Mouse (Mus musculus): ENCODE results near the gene Ifna6. TPM values are rescaled to one million over a fixed set of nuclear protein-coding genes. Genes with fewer than 3 reads are reported as not detected.

Gene Ifna6
- polyA plus RNA-seq, 1 experiment from 2014 or later = not detected

DNA sequence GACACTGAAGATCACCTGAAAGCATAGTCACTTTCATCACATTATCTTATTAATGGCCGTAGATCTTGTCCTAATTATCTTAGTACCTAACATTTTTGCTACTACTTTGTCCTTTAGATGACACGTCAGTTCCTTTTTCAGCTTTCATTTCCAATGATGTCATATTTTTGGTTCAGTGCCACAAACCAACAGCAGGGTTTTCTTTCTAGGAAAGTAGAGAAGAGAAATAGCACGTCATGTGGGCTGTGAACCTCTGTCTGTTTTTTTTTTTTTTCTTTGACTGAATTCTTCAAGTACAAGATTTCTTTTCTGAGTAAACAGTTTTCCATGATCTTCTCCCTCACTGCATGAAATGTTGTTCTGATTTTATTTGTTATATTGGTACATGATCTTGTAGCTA, 12.8 kb downstream of the Ifna6 start:
- Histone ChIP-seq H3K27me3 (ENCODE audit: control insufficient read depth, insufficient read depth, low read length) (no peaks in the 10 kb centered on the region), H3K4me3 (ENCODE audit: low read depth, low read length) (no peak overlapping the region), H3K9me3 (ENCODE audit: control insufficient read depth, low read length) (no peaks in the 10 kb centered on the region), H3K36me3 (ENCODE audit: control insufficient read depth, insufficient read depth, low read length) (no peaks in the 10 kb centered on the region), H3K4me2 (replicated peaks; ENCODE audit: low read depth) (no peak overlapping the region), H3K9ac (ENCODE audit: low read length) (no peak overlapping the region), H3K27ac (replicated peaks) (no peak overlapping the region), H3K4me1 (replicated peaks; ENCODE audit: control insufficient read depth, insufficient read depth) (no peaks in the 10 kb centered on the region)
- DNase-seq (ENCODE audit: low spot score) (no peak), ATAC-seq (ENCODE audit: low FRiP score, low TSS enrichment) (no peak)
- TF ChIP-seq EP300 (optimal IDR thresholded peaks at IDR 0.05) = no peak
- no peak for TF ChIP-seq CTCF (IDR thresholded peaks at IDR 0.05; ENCODE audit: low read depth)
- WGBS = 62% methylated on average over 3 of the region's 3 CpGs

- TF ChIP-seq EP300 (optimal IDR thresholded peaks at IDR 0.05) (no peak), CTCF (IDR thresholded peaks at IDR 0.05; ENCODE audit: low read depth) (no peak)
- Histone ChIP-seq H3K4me2 (replicated peaks; ENCODE audit: low read depth) (no peak within 1 kb of the TSS), H3K36me3 (ENCODE audit: control insufficient read depth, insufficient read depth, low read length) (no peaks in the 10 kb centered on the region), H3K4me1 (replicated peaks; ENCODE audit: control insufficient read depth, insufficient read depth) (no peaks in the 10 kb centered on the region), H3K27ac (replicated peaks) (no peak within 1 kb of the TSS), H3K27me3 (ENCODE audit: control insufficient read depth, insufficient read depth, low read length) (no peaks in the 10 kb centered on the region), H3K4me3 (ENCODE audit: low read depth, low read length) (no peak within 1 kb of the TSS), H3K9ac (ENCODE audit: low read length) (no peak within 1 kb of the TSS), H3K9me3 (ENCODE audit: control insufficient read depth, low read length) (no peaks in the 10 kb centered on the region)
- DNase-seq (ENCODE audit: low spot score) = no peak
- ATAC-seq (ENCODE audit: low FRiP score, low TSS enrichment) = no peak
- WGBS = 57% methylated on average over 2 of the region's 2 CpGs
Observed at GRCm38 (mm10) chr4:88841438-88841911, 14.3 kb downstream of the Ifna6 start, which contains the start of gene Ifna4. TSS of gene Ifna4 (plus strand) at chr4:88841861.

DNA sequence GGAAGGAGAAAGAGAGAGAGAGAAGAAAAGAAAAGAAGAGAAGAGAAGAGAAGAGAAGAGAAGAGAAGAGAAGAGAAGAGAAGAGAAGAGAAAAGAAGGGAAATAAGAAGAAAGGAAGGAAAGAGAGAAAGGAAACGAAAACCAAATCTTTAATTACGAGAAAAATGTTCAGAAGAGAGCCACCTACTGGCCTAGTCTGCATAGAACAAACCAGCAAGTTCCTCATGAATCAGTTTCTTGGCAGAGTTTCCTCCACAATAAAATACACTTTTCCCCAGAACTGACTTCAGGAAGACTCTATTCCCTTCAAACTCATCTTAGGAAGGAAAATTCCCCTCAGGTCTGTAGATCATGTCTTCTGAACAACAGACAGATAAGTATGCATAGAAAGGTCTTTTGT, 18.1 kb downstream of the Ifna6 start:
- Histone ChIP-seq H3K27ac (replicated peaks) (no peak overlapping the region), H3K36me3 (ENCODE audit: control insufficient read depth, insufficient read depth, low read length) (no peaks in the 10 kb centered on the region), H3K27me3 (ENCODE audit: control insufficient read depth, insufficient read depth, low read length) (no peaks in the 10 kb centered on the region), H3K9ac (ENCODE audit: low read length) (no peak overlapping the region), H3K4me3 (ENCODE audit: low read depth, low read length) (no peak overlapping the region), H3K4me2 (replicated peaks; ENCODE audit: low read depth) (no peak overlapping the region), H3K9me3 (ENCODE audit: control insufficient read depth, low read length) (no peaks in the 10 kb centered on the region), H3K4me1 (replicated peaks; ENCODE audit: control insufficient read depth, insufficient read depth) (no peaks in the 10 kb centered on the region)
- peak; percentile 46 for TF ChIP-seq CTCF (IDR thresholded peaks at IDR 0.05; ENCODE audit: low read depth)
- TF ChIP-seq EP300 (optimal IDR thresholded peaks at IDR 0.05) = no peak
- ATAC-seq (ENCODE audit: low FRiP score, low TSS enrichment) (no peak), DNase-seq (ENCODE audit: low spot score) (no peak)
- 47% methylated on average over 2 of the region's 2 CpGs for WGBS

GRCm38 (mm10) chr4:88849698-88850097, 22.5 kb downstream of the Ifna6 start, which contains the start of gene Ifna1:
TSS of gene Ifna1 (plus strand) at chr4:88850087.
- Histone ChIP-seq H3K9ac (ENCODE audit: low read length) (no peak within 1 kb of the TSS), H3K27ac (replicated peaks) (no peak within 1 kb of the TSS), H3K36me3 (ENCODE audit: control insufficient read depth, insufficient read depth, low read length) (no peaks in the 10 kb centered on the region), H3K9me3 (ENCODE audit: control insufficient read depth, low read length) (no peaks in the 10 kb centered on the region), H3K4me3 (ENCODE audit: low read depth, low read length) (no peak within 1 kb of the TSS), H3K4me1 (replicated peaks; ENCODE audit: control insufficient read depth, insufficient read depth) (no peaks in the 10 kb centered on the region), H3K27me3 (ENCODE audit: control insufficient read depth, insufficient read depth, low read length) (no peaks in the 10 kb centered on the region), H3K4me2 (replicated peaks; ENCODE audit: low read depth) (no peak within 1 kb of the TSS)
- WGBS = 83% methylated on average over 1 of the region's 1 CpGs
- ATAC-seq (ENCODE audit: low FRiP score, low TSS enrichment) = no peak
- DNase-seq (ENCODE audit: low spot score) = no peak
- TF ChIP-seq EP300 (optimal IDR thresholded peaks at IDR 0.05) (no peak), CTCF (IDR thresholded peaks at IDR 0.05; ENCODE audit: low read depth) (no peak)

DNA sequence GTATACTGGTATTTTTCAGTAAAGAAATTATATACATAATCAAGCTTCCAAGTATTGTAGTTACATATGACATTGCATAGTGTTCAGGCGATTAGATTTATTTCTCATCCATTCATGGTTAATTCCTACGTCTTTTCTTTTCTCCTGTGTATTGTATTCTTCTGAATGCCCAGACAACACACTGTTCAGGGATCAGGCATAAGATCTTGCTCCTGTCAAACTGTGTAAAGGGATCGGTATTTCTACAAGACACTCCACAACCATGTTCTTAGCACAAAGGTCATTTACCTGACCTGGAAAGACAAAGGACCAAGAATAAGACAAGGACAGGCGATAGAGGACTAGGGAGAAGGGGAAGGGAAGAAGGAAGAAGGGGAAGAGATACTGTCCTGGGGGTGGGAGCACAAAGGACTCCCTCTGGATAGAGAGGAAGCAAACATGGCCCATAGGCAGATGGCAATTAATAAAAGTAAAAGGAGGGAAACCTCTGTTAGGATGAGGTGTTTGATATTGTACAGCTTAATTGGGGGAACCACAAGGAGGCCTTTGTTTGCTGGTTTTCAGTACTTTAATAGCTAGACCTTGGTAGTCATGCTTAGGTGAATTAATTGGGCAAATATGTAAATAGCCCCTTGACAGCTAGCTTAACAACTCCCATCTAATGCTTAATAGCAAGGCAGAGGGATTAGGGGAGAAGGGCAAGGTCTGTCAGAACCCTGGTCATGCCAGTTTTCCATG, 24.0 kb downstream of the Ifna6 start:
- ATAC-seq (ENCODE audit: low FRiP score, low TSS enrichment) (no peak), DNase-seq (ENCODE audit: low spot score) (no peak)
- no peak for TF ChIP-seq EP300 (optimal IDR thresholded peaks at IDR 0.05)
- TF ChIP-seq CTCF (IDR thresholded peaks at IDR 0.05; ENCODE audit: low read depth) = no peak
- 64% methylated on average over 4 of the region's 4 CpGs for WGBS
- Histone ChIP-seq H3K4me3 (ENCODE audit: low read depth, low read length) (no peak overlapping the region), H3K4me2 (replicated peaks; ENCODE audit: low read depth) (no peak overlapping the region), H3K9ac (ENCODE audit: low read length) (no peak overlapping the region), H3K27me3 (ENCODE audit: control insufficient read depth, insufficient read depth, low read length) (no peaks in the 10 kb centered on the region), H3K27ac (replicated peaks) (no peak overlapping the region), H3K9me3 (ENCODE audit: control insufficient read depth, low read length) (no peaks in the 10 kb centered on the region), H3K36me3 (ENCODE audit: control insufficient read depth, insufficient read depth, low read length) (no peaks in the 10 kb centered on the region), H3K4me1 (replicated peaks; ENCODE audit: control insufficient read depth, insufficient read depth) (no peaks in the 10 kb centered on the region)

GRCm38 (mm10) chr4:88859214-88859613, 32.0 kb downstream of the Ifna6 start:
- no peak for ATAC-seq (ENCODE audit: low FRiP score, low TSS enrichment)
- H3K27ac ChIP-seq (replicated peaks) = no peak overlapping the region
- H3K4me1 ChIP-seq (replicated peaks; ENCODE audit: control insufficient read depth, insufficient read depth) = no peaks in the 10 kb centered on the region
- no peak overlapping the region for H3K9ac ChIP-seq (ENCODE audit: low read length)
- DNase-seq (ENCODE audit: low spot score) = no peak
- TF ChIP-seq EP300 (optimal IDR thresholded peaks at IDR 0.05) (no peak), CTCF (IDR thresholded peaks at IDR 0.05; ENCODE audit: low read depth) (no peak)
- no peak overlapping the region for H3K4me2 ChIP-seq (replicated peaks; ENCODE audit: low read depth)
- H3K4me3 ChIP-seq (ENCODE audit: low read depth, low read length) = no peak overlapping the region
- H3K27me3 ChIP-seq (ENCODE audit: control insufficient read depth, insufficient read depth, low read length) = no peaks in the 10 kb centered on the region
- no peaks in the 10 kb centered on the region for H3K36me3 ChIP-seq (ENCODE audit: control insufficient read depth, insufficient read depth, low read length)
- H3K9me3 ChIP-seq (ENCODE audit: control insufficient read depth, low read length) = no peaks in the 10 kb centered on the region

Data from stomach, postnatal 0 days (tissue).